Mouse (Mus musculus) kidney, postnatal 10 days (tissue): Measurements from ENCODE around the gene Ulk4.
"Not testable (repeated sequence)": the region's sequence is repeated elsewhere in the genome, so short reads cannot be mapped to it uniquely, and the experiment has no call there.

Experiments used
- DNase-seq: peaks from one replicate; pipeline ENCODE4 v3.0.0; 2021; ENCODE audit warnings: mixed read lengths

The Ulk4 gene

GRCm38 (mm10) chr9:121058116-121058515, 218.9 kb downstream of the Ulk4 start:
- peak; percentile 69 for DNase-seq

GRCm38 (mm10) chr9:121057401-121057800, 219.6 kb downstream of the Ulk4 start:
- DNase-seq: peak; percentile 67

- DNase-seq: no peak
Observed at GRCm38 (mm10) chr9:121056526-121056925, 220.5 kb downstream of the Ulk4 start.

GRCm38 (mm10) chr9:121056036-121056435, 221.0 kb downstream of the Ulk4 start:
- no peak for DNase-seq

GRCm38 (mm10) chr9:121045657-121046056, 231.3 kb downstream of the Ulk4 start:
- not testable (repeated sequence) for DNase-seq

- no peak for DNase-seq
Observed at GRCm38 (mm10) chr9:121044471-121045206, 232.4 kb downstream of the Ulk4 start.

GRCm38 (mm10) chr9:121043021-121043420, 234.0 kb downstream of the Ulk4 start:
- DNase-seq: no peak

GRCm38 (mm10) chr9:121038396-121038795, 238.6 kb downstream of the Ulk4 start:
- DNase-seq: no peak

- no peak for DNase-seq
Observed at GRCm38 (mm10) chr9:121037975-121038374, 239.0 kb downstream of the Ulk4 start.

GRCm38 (mm10) chr9:121035296-121035695, 241.7 kb downstream of the Ulk4 start:
- DNase-seq: no peak

- no peak for DNase-seq
Observed at GRCm38 (mm10) chr9:121033596-121033995, 243.4 kb downstream of the Ulk4 start.

- no peak for DNase-seq
Observed at GRCm38 (mm10) chr9:121032322-121032964, 244.6 kb downstream of the Ulk4 start.

- peak; percentile 23 for DNase-seq
Observed at GRCm38 (mm10) chr9:121030949-121031348, 246.0 kb downstream of the Ulk4 start.

GRCm38 (mm10) chr9:121029786-121030185, 247.2 kb downstream of the Ulk4 start:
- DNase-seq: no peak

- DNase-seq: no peak
Observed at GRCm38 (mm10) chr9:121023526-121024264, 253.3 kb downstream of the Ulk4 start.

GRCm38 (mm10) chr9:121020360-121020759, 256.6 kb downstream of the Ulk4 start:
- no peak for DNase-seq

GRCm38 (mm10) chr9:121019932-121020331, 257.1 kb downstream of the Ulk4 start:
- no peak for DNase-seq

GRCm38 (mm10) chr9:121018524-121019315, 258.3 kb downstream of the Ulk4 start:
- no peak for DNase-seq

- no peak for DNase-seq
Observed at GRCm38 (mm10) chr9:121015810-121016502, 261.0 kb downstream of the Ulk4 start.

GRCm38 (mm10) chr9:121011540-121011939, 265.5 kb downstream of the Ulk4 start:
- DNase-seq: no peak

- no peak for DNase-seq
Observed at GRCm38 (mm10) chr9:121010544-121010943, 266.5 kb downstream of the Ulk4 start.

GRCm38 (mm10) chr9:121005961-121006360, 271.0 kb downstream of the Ulk4 start:
- no peak for DNase-seq
